8 mouse cellular contexts compared by ENCODE assay signal in genomic region chr13:91915582-91916239, GRCm38 (mm10). TPM values are rescaled to one million over a fixed set of nuclear protein-coding genes. Genes with fewer than 3 reads are reported as not detected.
DNase-seq lines count a peak whose midpoint lies in the region; ATAC-seq lines count a peak whose summit lies in the region.

No protein-coding gene starts in this region.

- H3K27ac ChIP-seq in embryonic facial prominence, embryonic 14.5 days (replicated peaks; ENCODE audit: low read depth, low read length) = no peak overlapping the region
- no peak overlapping the region for H3K27ac ChIP-seq in intestine, embryonic 16.5 days (ENCODE audit: low read length)

- peak; percentile 30 for DNase-seq in kidney, postnatal 10 days
- no peak for DNase-seq in kidney, adult 11 months
- peak; percentile 64 for DNase-seq in embryonic facial prominence, embryonic 14.5 days (ENCODE audit: low spot score)
- peak; percentile 12 for DNase-seq in mesoderm, embryonic 11.5 days (ENCODE audit: low read depth, low spot score)
- no peak for DNase-seq in spleen, adult 12 weeks (ENCODE audit: low spot score)
- no peak for DNase-seq in gastrocnemius, postnatal 36 days

- H3K36me3 ChIP-seq in embryonic facial prominence, embryonic 14.5 days (ENCODE audit: control insufficient read depth, insufficient read depth, low read length) = no peaks in the 10 kb centered on the region
- no peaks in the 10 kb centered on the region for H3K36me3 ChIP-seq in intestine, embryonic 16.5 days (ENCODE audit: control insufficient read depth, insufficient read depth, low read length)

- WGBS in embryonic facial prominence, embryonic 14.5 days = 61% methylated on average over 6 of the region's 6 CpGs
- 78% methylated on average over 6 of the region's 6 CpGs for WGBS in intestine, embryonic 16.5 days

- H3K9ac ChIP-seq in embryonic facial prominence, embryonic 14.5 days (ENCODE audit: low read depth, low read length) = no peak overlapping the region
- H3K9ac ChIP-seq in intestine, embryonic 16.5 days (ENCODE audit: low read depth, low read length) = no peak overlapping the region

- peak; percentile 71 for ATAC-seq in embryonic facial prominence, embryonic 14.5 days (ENCODE audit: low read depth)
- 0 out of 2 replicates have a peak, but pooled peaks have one; percentile 26 for ATAC-seq in intestine, embryonic 16.5 days
- no peak for ATAC-seq in erythroid progenitor cell, adult 5-6 weeks (replicated peaks; ENCODE audit: low FRiP score, poor library complexity, severe bottlenecking)

- 0 out of 2 replicates have a peak, but pooled peaks cover 7% of the 10 kb centered on the region for H3K4me1 ChIP-seq in embryonic facial prominence, embryonic 14.5 days (ENCODE audit: control insufficient read depth, insufficient read depth, low read length)
- H3K4me1 ChIP-seq in intestine, embryonic 16.5 days (ENCODE audit: control insufficient read depth, insufficient read depth, low read length) = peaks cover 4% of the 10 kb centered on the region; the same call in 1 of the 2 replicates

- no peak overlapping the region for H3K4me3 ChIP-seq in embryonic facial prominence, embryonic 14.5 days (ENCODE audit: low read depth, low read length)
- H3K4me3 ChIP-seq in intestine, embryonic 16.5 days (ENCODE audit: low read length) = no peak overlapping the region

- H3K4me2 ChIP-seq in embryonic facial prominence, embryonic 14.5 days (ENCODE audit: low read depth, low read length) = peak overlapping the region; percentile 21; the same call in 1 of the 2 replicates
- H3K4me2 ChIP-seq in intestine, embryonic 16.5 days (ENCODE audit: low read depth, low read length) = no peak overlapping the region

- H3K27me3 ChIP-seq in embryonic facial prominence, embryonic 14.5 days (replicated peaks; ENCODE audit: control insufficient read depth, insufficient read depth, low read length) = no peaks in the 10 kb centered on the region
- H3K27me3 ChIP-seq in intestine, embryonic 16.5 days (replicated peaks; ENCODE audit: control insufficient read depth, insufficient read depth, low read length) = no peaks in the 10 kb centered on the region

- intact Hi-C loops in gastrocnemius, postnatal 36 days (cut with DNase I) = no loop called here

- no peaks in the 10 kb centered on the region for H3K9me3 ChIP-seq in embryonic facial prominence, embryonic 14.5 days (ENCODE audit: control insufficient read depth, low read length)
- H3K9me3 ChIP-seq in intestine, embryonic 16.5 days (ENCODE audit: control insufficient read depth, low read length) = no peaks in the 10 kb centered on the region

RNA-seq across cellular contexts. Expression of gene Ckmt2, which starts 39.0 kb away (rescaled TPM):
- 6.4 and 17.7 TPM in 2 replicates for polyA plus RNA-seq in embryonic facial prominence, embryonic 14.5 days (2014; fragmentation: Nextera tagmentation; extraction: Ambion mirVana)
- 2.8 and 3.3 TPM in 2 replicates for polyA plus RNA-seq in intestine, embryonic 16.5 days (2015; fragmentation: Nextera tagmentation; extraction: Ambion mirVana)
- not detected in 2 replicates for total RNA-seq in erythroid progenitor cell, adult 5-6 weeks (2015; ENCODE audit: low replicate concordance)
- total RNA-seq in erythroid progenitor cell, adult 5-6 weeks (2017; ENCODE audit: low replicate concordance) = not detected in 2 replicates
- total RNA-seq in gastrocnemius, postnatal 36 days (2021) = 1,000 to 10,000 TPM; 1,250 to 1,613 TPM

Comparison
In these comparisons a context has a peak if more than half of its experiments do, and no peak if none do; other contexts are left out.
1. DNase-seq: peak in kidney, postnatal 10 days (single experiment), embryonic facial prominence, embryonic 14.5 days (single experiment) and mesoderm, embryonic 11.5 days (single experiment); none in kidney, adult 11 months (single experiment), spleen, adult 12 weeks (single experiment) and gastrocnemius, postnatal 36 days (0 of 2).
2. RNA of gene Ckmt2, which starts 39.0 kb away (total RNA-seq): 1,250 to 1,613 TPM in gastrocnemius, postnatal 36 days; not detected in erythroid progenitor cell, adult 5-6 weeks; every median in the first group is over 1,000 times any median in the second.